Mouse (Mus musculus): ENCODE data around the gene Gm3164.
"Not testable (repeated sequence)": the region's sequence is repeated elsewhere in the genome, so short reads cannot be mapped to it uniquely, and the experiment has no call there.

Gm3164 gene

GRCm38 (mm10) chr14:4414965-4415835, at the start of gene Gm3164:
Gene Gm3164 (plus strand): TSS chr14:4415448.
- peak; percentile 7 for DNase-seq (ENCODE audit: low read depth, low spot score)

- DNase-seq (ENCODE audit: low read depth, low spot score): not testable (repeated sequence)
Measured at GRCm38 (mm10) chr14:4368991-4369390, 46.3 kb upstream of the Gm3164 start.

GRCm38 (mm10) chr14:4369691-4370090, 45.6 kb upstream of the Gm3164 start:
- not testable (repeated sequence) for DNase-seq (ENCODE audit: low read depth, low spot score)

GRCm38 (mm10) chr14:4377871-4378270, 37.4 kb upstream of the Gm3164 start:
- not testable (repeated sequence) for DNase-seq (ENCODE audit: low read depth, low spot score)

- not testable (repeated sequence) for DNase-seq (ENCODE audit: low read depth, low spot score)
Measured at GRCm38 (mm10) chr14:4385606-4386005, 29.6 kb upstream of the Gm3164 start.

- DNase-seq (ENCODE audit: low read depth, low spot score): not testable (repeated sequence)
Measured at GRCm38 (mm10) chr14:4392841-4393530, 22.3 kb upstream of the Gm3164 start.

- not testable (repeated sequence) for DNase-seq (ENCODE audit: low read depth, low spot score)
Measured at GRCm38 (mm10) chr14:4397226-4397625, 18.0 kb upstream of the Gm3164 start, which contains the start of gene Gm3159. Gene Gm3159 (plus strand): TSS chr14:4397526.

GRCm38 (mm10) chr14:4398624-4399023, 16.6 kb upstream of the Gm3164 start:
- not testable (repeated sequence) for DNase-seq (ENCODE audit: low read depth, low spot score)

- not testable (repeated sequence) for DNase-seq (ENCODE audit: low read depth, low spot score)
Measured at GRCm38 (mm10) chr14:4400115-4400789, 15.0 kb upstream of the Gm3164 start.

GRCm38 (mm10) chr14:4401245-4401644, 14.0 kb upstream of the Gm3164 start:
- DNase-seq (ENCODE audit: low read depth, low spot score): not testable (repeated sequence)

GRCm38 (mm10) chr14:4403840-4404239, 11.4 kb upstream of the Gm3164 start:
- DNase-seq (ENCODE audit: low read depth, low spot score): not testable (repeated sequence)

GRCm38 (mm10) chr14:4409939-4410338, 5.3 kb upstream of the Gm3164 start:
- not testable (repeated sequence) for DNase-seq (ENCODE audit: low read depth, low spot score)

- not testable (repeated sequence) for DNase-seq (ENCODE audit: low read depth, low spot score)
Measured at GRCm38 (mm10) chr14:4430692-4431091, 15.4 kb downstream of the Gm3164 start, which contains the start of gene Gm3173. Gene Gm3173 (plus strand): TSS chr14:4430992.

- DNase-seq (ENCODE audit: low read depth, low spot score): not testable (repeated sequence)
Measured at GRCm38 (mm10) chr14:4481445-4481844, 66.2 kb downstream of the Gm3164 start, which contains the start of gene Gm3182. Gene Gm3182 (plus strand): TSS chr14:4481745.
